Mouse (Mus musculus) testis, adult 2 months (tissue): ENCODE measurements around the gene Tmem127.

Source experiments
- CTCF ChIP-seq: fragments of 200-500 bp; IDR thresholded peaks from 2 replicates; pipeline ENCODE4 v1.5.1; 2012; ENCODE audit warnings: low read depth, mild to moderate bottlenecking, inconsistent platforms, low read length, moderate library complexity; ENCODE audit not compliant: control insufficient read depth, insufficient read depth, insufficient replicate concordance
- POLR2A ChIP-seq: fragments of 200-500 bp; IDR thresholded peaks from 2 replicates; pipeline ENCODE4 v1.6.1; 2012; ENCODE audit warnings: low read depth, mild to moderate bottlenecking, inconsistent platforms, low read length, moderate library complexity; ENCODE audit not compliant: control insufficient read depth

- TF ChIP-seq CTCF (no peak), POLR2A (no peak)
Measured at GRCm38 (mm10) chr2:127300701-127301100, 53.0 kb downstream of the Tmem127 start.
